Mouse (Mus musculus) thymus, adult 2 months (tissue): ENCODE results near the gene Agbl4.

Source experiments
- CTCF ChIP-seq: fragments of 200-500 bp; IDR thresholded peaks from 2 replicates; pipeline ENCODE4 v1.5.1; 2012; ENCODE audit warnings: mild to moderate bottlenecking, control low read depth, low read length, moderate library complexity, borderline replicate concordance; ENCODE audit not compliant: control insufficient read depth, poor library complexity, insufficient read depth; ENCODE audit errors: extremely low read depth
- POLR2A ChIP-seq: fragments of 200-500 bp; IDR thresholded peaks from 2 replicates; pipeline ENCODE4 v1.6.1; 2012; ENCODE audit warnings: mild to moderate bottlenecking, low read length, control low read depth, moderate library complexity; ENCODE audit not compliant: control insufficient read depth, poor library complexity, insufficient read depth; ENCODE audit errors: extremely low read depth

DNA sequence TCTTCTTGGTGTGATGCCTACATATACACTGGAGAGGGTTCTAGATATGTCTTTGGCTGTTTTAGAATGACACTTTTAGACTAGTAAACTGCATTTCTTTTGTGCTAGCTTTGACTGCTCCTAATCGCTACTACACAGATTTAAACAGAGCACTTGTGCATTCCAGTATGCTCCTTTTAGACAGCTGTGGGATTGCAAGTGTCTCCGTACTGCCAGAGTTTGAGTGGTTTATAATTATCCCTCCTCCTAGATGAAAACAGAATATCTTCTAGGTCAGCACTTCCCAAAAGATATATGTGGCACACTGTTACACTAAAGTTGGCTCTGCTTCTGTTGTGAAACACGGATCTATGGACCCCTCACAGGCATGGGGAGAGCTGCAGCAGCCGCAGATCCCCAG, 935.4 kb downstream of the Agbl4 start:
- TF ChIP-seq CTCF (no peak), POLR2A (no peak)
